Mouse (Mus musculus) left cerebral cortex, adult 2 months (tissue): ENCODE results near the gene 1810037I17Rik. TPM values are rescaled to one million over a fixed set of nuclear protein-coding genes. Genes with fewer than 3 reads are reported as not detected.

Experiments used
- DNase-seq, 2 experiments: peaks; one replicate each; pipeline ENCODE4 v3.0.0; 2021 to 2022; ENCODE audit warnings: low spot score in 2 of 2, mixed read lengths in 1 of 2; ENCODE audit errors: extremely low spot score in 1 of 2
- H3K27ac ChIP-seq: fragments of 200-600 bp; 2 replicates; pipeline ENCODE4 v1.8.1; 2022
- H3K4me3 ChIP-seq: fragments of 200-600 bp; 2 replicates; pipeline ENCODE4 v1.8.1; 2022
- CTCF ChIP-seq: fragments of 200-600 bp; IDR thresholded peaks from 2 replicates; pipeline ENCODE4 v1.8.1; 2022; ENCODE audit warnings: antibody characterized with exemption, mild to moderate bottlenecking, moderate library complexity
- intact Hi-C: fragments of 180-260 bp; cut with DNase I; formaldehyde crosslinking; loops from one replicate; pipeline ENCODE4 v1.15.1; 2025
- long read RNA-seq, 2 experiments: library from polyadenylated mRNA; stranded (forward); transcript quantifications; one replicate each; pipeline ENCODE4 v2.0.0; 2021; ENCODE audit warnings: borderline mapping rate in 2 of 2
- total RNA-seq, 2 experiments: library from RNA; stranded (reverse); gene quantifications; 2 replicates each; pipeline ENCODE4 v1.2.3; 2021

Gene 1810037I17Rik
- 10 to 100 TPM; 58.3 to 59.5 TPM for total RNA-seq
- long read RNA-seq, experiment 1, transcript 1810037I17Rik-201 (2 exons, 1,160 nt): major isoform, 36 of 36 reads
- long read RNA-seq, experiment 1, partial matches to known transcripts: 0 of 36 reads
- long read RNA-seq, experiment 1, other reads (novel, unspliced or antisense): 0 of 36 reads
- long read RNA-seq, experiment 2, transcript 1810037I17Rik-201 (2 exons, 1,160 nt): major isoform, 21 of 23 reads
- long read RNA-seq, experiment 2, partial matches to known transcripts: 0 of 23 reads
- long read RNA-seq, experiment 2, other reads (novel, unspliced or antisense): 2 of 23 reads

DNA sequence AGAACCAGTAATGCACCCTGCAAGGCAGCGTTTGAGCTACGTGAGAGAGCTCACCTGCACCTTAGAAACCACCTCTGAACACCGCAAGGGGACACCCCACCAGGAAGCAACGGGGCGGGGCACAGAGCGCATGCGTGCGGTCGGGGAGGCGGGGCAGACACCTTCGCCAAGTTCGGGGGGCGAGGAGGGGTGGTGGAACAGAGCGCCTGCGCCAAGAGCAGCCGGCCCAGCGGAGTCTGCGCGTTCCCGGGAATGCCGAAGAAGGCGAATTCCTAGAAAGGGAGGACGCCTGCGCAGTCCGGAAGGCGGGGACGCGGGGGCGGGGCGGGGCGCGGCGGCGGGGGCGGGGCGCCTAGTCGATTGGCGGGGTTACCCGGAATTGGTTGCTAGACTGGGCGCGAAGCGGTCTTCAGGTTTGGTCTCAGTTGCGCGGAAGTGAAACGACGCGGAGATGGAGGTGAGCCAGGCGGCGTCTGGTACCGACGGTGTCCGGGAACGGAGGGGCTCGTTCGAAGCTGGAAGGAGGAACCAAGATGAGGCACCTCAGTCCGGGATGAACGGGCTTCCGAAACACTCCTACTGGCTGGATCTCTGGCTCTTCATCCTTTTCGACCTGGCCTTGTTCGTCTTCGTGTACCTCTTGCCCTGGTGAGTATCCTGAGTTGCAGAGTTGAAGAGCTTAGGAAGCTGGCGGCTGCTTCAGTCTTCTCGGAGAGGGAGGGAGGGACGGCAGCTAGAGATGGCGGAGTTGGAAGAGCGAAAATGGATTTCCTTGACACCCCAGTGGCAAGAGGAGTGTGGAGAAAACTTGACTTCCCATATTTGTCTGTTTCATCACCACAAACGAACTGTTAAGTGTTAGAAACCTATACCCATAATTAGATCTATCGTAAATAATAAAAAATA is at the start of gene 1810037I17Rik:
1810037I17Rik (plus strand) TSS at position 195 of the 906 bp plus-strand sequence.
- Histone ChIP-seq H3K4me3 (peak within 1 kb of the TSS; percentile 68), H3K27ac (peak within 1 kb of the TSS; percentile 84)
- peak; percentile 95 to 96 for DNase-seq
- intact Hi-C loops: loop anchor here (2.0 to 10.0 kb wide), 2 partner anchors 61 to 629 kb away; partner anchors contain the start of genes Bcar3 and Usp53
- peak; percentile 35 for TF ChIP-seq CTCF

DNA sequence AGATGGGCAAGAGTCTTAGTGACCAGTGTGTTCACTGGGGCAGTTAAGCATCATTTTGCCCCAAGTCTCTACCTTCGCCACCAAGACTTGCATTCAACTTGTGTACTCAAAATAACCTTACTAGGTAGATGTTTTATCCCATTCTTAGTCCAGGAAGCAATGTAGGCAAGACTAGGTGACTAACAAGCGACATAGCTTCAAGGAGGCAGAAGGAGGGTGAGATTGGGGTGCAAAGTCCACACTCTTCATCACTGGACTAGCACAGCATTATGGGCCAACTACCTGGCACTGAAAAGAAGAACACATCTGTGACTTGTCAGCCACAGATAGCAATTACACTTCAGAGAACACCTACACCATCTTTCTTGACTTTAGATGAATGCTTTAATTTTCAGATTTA is 47.1 kb upstream of the 1810037I17Rik start:
- H3K27ac ChIP-seq: no peak overlapping the region
- intact Hi-C loops: no loop called here

DNA sequence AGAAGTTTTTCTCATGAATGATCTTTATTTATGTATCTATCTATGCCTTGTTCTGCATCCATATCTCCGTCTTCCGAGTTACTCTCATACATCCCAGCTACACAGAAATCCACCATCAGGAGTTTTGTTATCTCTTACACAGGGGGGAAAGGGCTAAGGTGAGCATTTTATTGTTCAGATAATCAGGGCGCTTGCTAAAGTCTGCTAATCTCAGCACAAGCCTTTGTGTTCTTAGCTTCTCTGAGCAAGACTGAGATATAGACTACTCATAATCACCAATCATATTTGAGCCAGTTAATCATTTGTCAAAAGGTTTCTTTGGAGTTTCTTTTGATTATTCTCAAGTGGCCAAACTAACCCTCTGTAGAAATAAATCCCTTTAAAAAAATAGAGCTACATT is 46.5 kb upstream of the 1810037I17Rik start:
- Histone ChIP-seq H3K4me3 (no peak overlapping the region), H3K27ac (no peak overlapping the region)
- TF ChIP-seq CTCF: no peak
- DNase-seq: no peak
- intact Hi-C loops: no loop called here

More for the DNA sequence above, 47.1 kb upstream of the 1810037I17Rik start:
- TF ChIP-seq CTCF: no peak
- no peak for DNase-seq
- no peak overlapping the region for H3K4me3 ChIP-seq

DNA sequence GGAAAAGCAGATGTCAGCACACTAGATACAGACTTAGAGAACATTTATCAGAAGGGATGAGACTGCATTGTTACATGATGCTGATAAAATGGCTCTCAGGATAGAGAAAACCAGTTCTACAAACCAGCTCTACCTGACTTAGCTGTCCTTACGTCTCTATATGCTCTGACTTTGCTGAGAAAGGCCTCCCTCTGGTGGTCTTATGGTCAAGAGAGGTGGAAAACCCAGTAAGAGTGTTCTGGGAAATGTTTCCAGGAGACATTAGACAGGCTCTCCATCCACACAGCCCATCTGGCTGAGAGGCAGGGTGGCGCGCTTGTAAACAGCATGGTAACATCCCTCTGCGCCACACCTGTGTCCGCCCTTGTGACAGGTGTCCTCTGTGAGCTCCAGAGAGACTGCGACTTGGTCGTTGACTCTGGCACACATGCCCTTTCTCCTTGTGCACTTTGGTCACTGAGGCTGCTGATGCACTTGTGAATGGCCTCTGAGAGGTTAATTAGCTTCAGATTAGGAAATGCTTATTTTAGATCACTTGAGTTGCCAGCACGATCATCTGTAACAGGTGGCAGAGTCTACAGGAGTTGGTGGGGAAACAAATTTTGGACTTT is 45.2 kb upstream of the 1810037I17Rik start:
- intact Hi-C loops: no loop called here
- TF ChIP-seq CTCF: no peak
- Histone ChIP-seq H3K27ac (no peak overlapping the region), H3K4me3 (no peak overlapping the region)
- DNase-seq: no peak

DNA sequence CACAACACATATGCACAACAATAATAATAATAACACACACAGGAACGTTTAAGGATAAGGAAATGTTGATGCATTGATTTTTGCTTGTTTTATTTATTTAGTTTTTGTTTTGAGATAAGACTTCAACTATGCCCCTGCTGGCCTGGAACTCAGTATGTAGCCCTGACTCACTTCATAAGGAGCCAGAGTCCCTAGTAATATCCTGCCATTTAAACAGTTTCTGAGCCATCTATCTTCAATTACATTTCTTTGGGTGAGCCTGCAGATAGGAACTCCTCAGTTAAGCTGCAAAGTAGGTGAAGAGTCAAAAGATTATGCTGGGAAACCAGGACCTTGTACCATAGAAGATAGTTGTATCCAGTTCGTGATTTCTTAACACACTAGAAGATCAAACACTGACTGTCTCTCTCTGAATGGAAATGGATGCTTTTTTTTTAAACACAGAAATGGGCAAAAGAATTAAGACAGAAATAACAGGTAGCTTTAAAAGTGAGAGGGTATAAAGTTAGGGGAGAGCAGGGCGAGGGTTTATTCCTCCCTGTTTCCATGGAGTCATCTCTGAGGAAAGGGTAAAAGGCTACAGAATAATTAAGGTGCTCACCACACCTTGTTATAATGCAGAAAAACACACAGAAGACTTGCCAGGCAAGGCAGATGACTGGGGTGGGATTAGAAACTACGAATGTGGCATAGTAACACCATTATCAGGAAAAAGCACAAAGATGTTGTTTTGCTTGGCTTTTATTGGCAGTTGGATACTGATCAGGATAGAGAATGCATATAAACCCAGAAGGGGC is 36.3 kb upstream of the 1810037I17Rik start:
- no peak overlapping the region for H3K27ac ChIP-seq
- DNase-seq: no peak
- intact Hi-C loops: no loop called here
- no peak for TF ChIP-seq CTCF
- H3K4me3 ChIP-seq: no peak overlapping the region

DNA sequence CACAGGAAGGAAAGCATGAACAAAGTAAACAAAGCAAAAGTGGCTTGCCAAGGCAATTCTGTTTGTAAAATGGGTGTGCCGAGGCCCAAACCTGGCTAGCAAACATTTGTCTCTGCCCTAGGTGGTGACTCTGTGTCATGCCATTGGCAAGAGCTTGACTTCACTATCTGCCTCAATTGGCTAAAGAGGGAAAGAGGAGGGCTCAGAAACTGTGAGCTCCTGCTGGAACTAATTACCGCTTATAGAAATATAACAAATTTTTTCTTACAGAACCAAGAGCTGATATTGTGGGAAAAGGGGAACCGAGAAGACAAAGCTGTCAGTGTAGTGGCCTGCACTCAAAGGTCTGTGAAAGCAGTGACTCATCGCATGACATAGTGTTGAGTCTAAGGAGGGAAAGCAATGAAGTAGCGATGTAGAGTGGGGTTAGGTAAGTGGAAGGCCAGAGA is 35.6 kb upstream of the 1810037I17Rik start:
- no peak for TF ChIP-seq CTCF
- intact Hi-C loops: no loop called here
- no peak overlapping the region for H3K27ac ChIP-seq
- no peak overlapping the region for H3K4me3 ChIP-seq
- no peak for DNase-seq

DNA sequence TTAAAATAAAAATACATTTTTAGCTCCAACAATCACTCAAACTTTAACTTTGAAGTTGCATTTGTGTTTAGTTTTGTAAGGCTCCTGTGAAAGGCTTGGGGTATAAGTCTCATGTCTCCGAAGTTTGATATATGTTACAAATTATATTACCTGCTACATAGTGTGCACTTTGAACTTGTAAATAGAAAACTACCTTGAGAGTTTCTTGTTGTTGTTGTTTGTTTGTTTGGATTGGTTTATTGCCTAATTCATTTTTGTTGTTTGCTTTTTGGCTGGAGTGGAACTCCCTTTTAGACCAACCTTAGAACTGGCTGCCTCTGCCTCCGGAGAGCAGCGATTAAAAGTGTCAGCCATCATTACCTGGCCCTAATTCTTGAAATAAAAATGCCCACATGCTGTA is 29.2 kb upstream of the 1810037I17Rik start, which contains the start of gene Fabp2:
Fabp2 (plus strand) TSS at position 301 of the 400 bp plus-strand sequence.
- intact Hi-C loops: no loop called here
- no peak for DNase-seq
- H3K4me3 ChIP-seq: no peak within 1 kb of the TSS
- H3K27ac ChIP-seq: no peak within 1 kb of the TSS
- no peak for TF ChIP-seq CTCF

DNA sequence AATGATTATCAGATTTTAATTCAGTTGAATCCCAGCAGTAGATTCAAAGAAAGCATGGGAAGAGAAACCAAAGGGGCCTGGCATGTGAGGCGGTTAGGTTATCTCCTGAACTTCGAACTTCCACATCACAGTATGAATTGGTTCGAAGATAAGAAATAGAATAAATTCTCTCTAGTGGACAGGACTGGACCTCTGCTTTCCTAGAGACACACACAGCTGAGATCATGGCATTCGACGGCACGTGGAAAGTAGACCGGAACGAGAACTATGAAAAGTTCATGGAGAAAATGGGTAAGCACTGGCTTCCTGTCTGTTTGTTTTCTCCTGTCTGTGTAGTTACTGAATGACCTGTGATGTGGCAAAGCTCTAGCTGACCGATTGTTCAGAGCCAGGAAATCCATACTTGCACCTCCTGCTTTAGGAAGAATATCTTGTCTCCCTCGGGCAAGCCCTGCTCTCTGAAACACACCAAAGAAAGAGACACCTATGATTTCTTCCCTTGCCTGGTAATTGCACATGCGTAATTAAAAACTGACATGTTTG is 28.7 kb upstream of the 1810037I17Rik start:
- no peak overlapping the region for H3K4me3 ChIP-seq
- no peak overlapping the region for H3K27ac ChIP-seq
- intact Hi-C loops: no loop called here
- TF ChIP-seq CTCF: no peak
- DNase-seq: no peak

DNA sequence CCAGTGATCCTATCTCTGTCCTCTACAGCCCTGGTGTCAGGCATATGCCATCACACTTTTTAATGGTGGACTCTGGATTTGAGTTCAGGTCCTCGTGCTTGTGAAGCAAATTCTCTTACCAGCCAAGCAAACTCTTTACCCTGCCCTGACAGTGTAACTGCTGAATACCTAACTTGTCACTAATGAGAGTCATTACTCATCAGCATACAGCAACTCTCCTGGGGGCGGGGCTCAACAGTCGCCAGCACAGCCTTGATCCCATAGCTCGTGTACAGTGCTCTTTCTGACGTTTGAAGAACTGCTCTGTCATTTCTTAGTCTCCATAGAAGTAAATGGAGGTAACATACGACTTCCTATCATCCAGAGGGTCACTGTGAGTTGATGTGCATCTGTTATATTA is 25.7 kb upstream of the 1810037I17Rik start:
- no peak for TF ChIP-seq CTCF

DNA sequence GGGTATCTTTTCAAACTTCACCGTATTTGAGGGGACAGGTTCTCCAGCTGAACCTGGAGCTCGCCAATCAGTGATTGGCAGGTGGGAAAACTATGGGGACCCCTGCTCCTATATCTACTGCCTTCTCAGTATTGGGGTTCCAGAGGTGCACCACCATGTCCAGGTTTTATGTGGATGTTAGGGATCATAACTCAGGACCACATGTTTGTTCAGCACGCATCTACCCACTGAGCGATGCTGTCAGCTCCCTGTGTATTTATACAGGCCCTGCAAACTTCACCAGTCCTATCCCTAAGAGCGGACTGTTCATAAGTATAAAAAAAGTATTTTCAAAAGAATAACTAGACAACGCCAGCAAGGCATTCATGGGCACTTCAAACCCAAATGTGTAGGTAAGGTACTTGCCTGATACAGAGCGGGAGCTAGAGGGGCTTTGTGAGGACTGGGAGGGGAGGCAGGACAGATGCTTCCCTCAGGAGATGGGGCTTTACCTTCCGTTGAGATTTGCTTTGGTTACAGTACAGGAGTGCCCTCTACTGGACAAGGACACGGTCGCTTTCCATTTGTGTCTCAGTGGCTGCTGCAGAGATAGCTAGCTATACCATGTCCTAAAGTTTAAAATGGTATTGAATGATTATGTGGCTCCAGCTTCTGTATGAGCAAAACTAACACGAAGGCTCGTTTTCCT is 20.1 kb upstream of the 1810037I17Rik start:
- peak; percentile 84 for TF ChIP-seq CTCF

More for the DNA sequence above, 25.7 kb upstream of the 1810037I17Rik start:
- no peak overlapping the region for H3K4me3 ChIP-seq
- no peak for DNase-seq
- intact Hi-C loops: no loop called here
- no peak overlapping the region for H3K27ac ChIP-seq

More for the DNA sequence above, 20.1 kb upstream of the 1810037I17Rik start:
- intact Hi-C loops: loop anchor here (1.0 to 5.0 kb wide), 3 partner anchors 117 to 255 kb away; no protein-coding TSS in a partner anchor
- no peak overlapping the region for H3K27ac ChIP-seq
- no peak overlapping the region for H3K4me3 ChIP-seq
- peak; percentile 23 to 39 for DNase-seq
